Mouse (Mus musculus) MEL (cell line): Measurements from ENCODE around the gene Slc41a2.

ENCODE experiments used
- CTCF ChIP-seq, 3 experiments: IDR thresholded peaks in 2 of 3; conservative IDR thresholded peaks in 1 of 3; 2 replicates each; pipeline ENCODE4 v1.5.1; 2011 to 2012; ENCODE audit warnings: low read length in 3 of 3, low read depth in 2 of 3, mild to moderate bottlenecking in 2 of 3, improper control_type of control experiment in 1 of 3, inconsistent platforms in 1 of 3, mixed read lengths in 1 of 3, moderate library complexity in 1 of 3; ENCODE audit not compliant: control insufficient read depth in 1 of 3, insufficient read depth in 1 of 3, poor library complexity in 1 of 3, severe bottlenecking in 1 of 3
- EP300 ChIP-seq, 2 experiments: IDR thresholded peaks; 2 replicates each; pipeline ENCODE4 v1.6.1; 2011; ENCODE audit warnings: improper control_type of control experiment in 2 of 2, low read length in 2 of 2, low read depth in 1 of 2, mild to moderate bottlenecking in 1 of 2
- GATA1 ChIP-seq: IDR thresholded peaks from 2 replicates; pipeline ENCODE4 v1.6.1; 2011; ENCODE audit warnings: low read depth, low read length, improper control_type of control experiment
- JUND ChIP-seq: IDR thresholded peaks from 2 replicates; pipeline ENCODE4 v1.6.1; 2011; ENCODE audit warnings: low read depth, mild to moderate bottlenecking, improper control_type of control experiment, low read length
- KAT2A ChIP-seq: conservative IDR thresholded peaks from 2 replicates; pipeline ENCODE4 v1.6.1; 2012; ENCODE audit warnings: low read depth, low read length, improper control_type of control experiment, inconsistent platforms
- MAX ChIP-seq: IDR thresholded peaks from 2 replicates; pipeline ENCODE4 v1.6.1; 2011; ENCODE audit warnings: low read length, improper control_type of control experiment
- POLR2A ChIP-seq, 2 experiments: IDR thresholded peaks; 2 replicates each; pipeline ENCODE4 v1.6.1; 2011 to 2012; ENCODE audit warnings: low read length in 2 of 2, mild to moderate bottlenecking in 2 of 2, control low read depth in 1 of 2, improper control_type of control experiment in 1 of 2, low read depth in 1 of 2, moderate library complexity in 1 of 2; ENCODE audit not compliant: control insufficient read depth in 1 of 2, insufficient read depth in 1 of 2, poor library complexity in 1 of 2
- TCF12 ChIP-seq: IDR thresholded peaks from 2 replicates; pipeline ENCODE4 v1.6.1; 2014; ENCODE audit warnings: low read depth, mild to moderate bottlenecking, inconsistent platforms, low read length, improper control_type of control experiment, moderate library complexity
- ZC3H11A ChIP-seq: IDR thresholded peaks from 2 replicates; pipeline ENCODE4 v1.6.1; 2012; ENCODE audit warnings: low read depth, mild to moderate bottlenecking, inconsistent platforms, low read length, improper control_type of control experiment
- ZNF384 ChIP-seq: IDR thresholded peaks from 2 replicates; pipeline ENCODE4 v1.6.1; 2012; ENCODE audit warnings: low read depth, mild to moderate bottlenecking, inconsistent platforms, low read length, improper control_type of control experiment

DNA sequence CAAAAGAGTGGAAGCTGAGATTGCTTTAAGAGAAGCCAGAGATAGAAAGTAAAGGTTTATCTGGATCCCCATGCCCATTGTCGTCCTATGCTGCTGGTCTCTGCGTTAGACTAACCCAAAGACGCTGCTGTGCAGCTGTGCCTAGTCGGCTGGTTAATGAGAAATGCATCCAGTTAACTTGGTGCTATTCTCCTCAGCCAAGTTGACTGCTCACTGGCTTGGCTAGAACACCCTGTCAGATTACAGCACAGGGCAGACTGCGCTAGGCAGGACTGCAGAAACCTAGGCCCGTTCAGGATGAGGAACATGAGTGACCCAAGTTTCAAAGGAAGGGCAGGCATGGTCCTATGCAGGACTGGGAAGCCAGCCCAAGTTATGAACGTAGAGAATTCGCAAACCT lies 25.8 kb upstream of the Slc41a2 start:
- TF ChIP-seq CTCF (IDR thresholded peaks at IDR 0.05 in 2 of 3, conservative IDR thresholded peaks at IDR 0.05 in 1 of 3; ENCODE audit: control insufficient read depth in 1 of 3, insufficient read depth in 1 of 3, low read depth in 2 of 3, low read length in 3 of 3, poor library complexity in 1 of 3, severe bottlenecking in 1 of 3) (no peak), EP300 (IDR thresholded peaks at IDR 0.05; ENCODE audit: low read depth in 1 of 2, low read length in 2 of 2) (no peak), JUND (no peak), MAX (no peak), ZC3H11A (no peak), TCF12 (no peak), POLR2A (IDR thresholded peaks at IDR 0.05; ENCODE audit: control insufficient read depth in 1 of 2, insufficient read depth in 1 of 2, low read depth in 1 of 2, low read length in 2 of 2, poor library complexity in 1 of 2) (no peak), GATA1 (no peak), ZNF384 (no peak), KAT2A (no peak)
